Mouse (Mus musculus): ENCODE measurements around the gene Map1s.

Map1s gene

DNA sequence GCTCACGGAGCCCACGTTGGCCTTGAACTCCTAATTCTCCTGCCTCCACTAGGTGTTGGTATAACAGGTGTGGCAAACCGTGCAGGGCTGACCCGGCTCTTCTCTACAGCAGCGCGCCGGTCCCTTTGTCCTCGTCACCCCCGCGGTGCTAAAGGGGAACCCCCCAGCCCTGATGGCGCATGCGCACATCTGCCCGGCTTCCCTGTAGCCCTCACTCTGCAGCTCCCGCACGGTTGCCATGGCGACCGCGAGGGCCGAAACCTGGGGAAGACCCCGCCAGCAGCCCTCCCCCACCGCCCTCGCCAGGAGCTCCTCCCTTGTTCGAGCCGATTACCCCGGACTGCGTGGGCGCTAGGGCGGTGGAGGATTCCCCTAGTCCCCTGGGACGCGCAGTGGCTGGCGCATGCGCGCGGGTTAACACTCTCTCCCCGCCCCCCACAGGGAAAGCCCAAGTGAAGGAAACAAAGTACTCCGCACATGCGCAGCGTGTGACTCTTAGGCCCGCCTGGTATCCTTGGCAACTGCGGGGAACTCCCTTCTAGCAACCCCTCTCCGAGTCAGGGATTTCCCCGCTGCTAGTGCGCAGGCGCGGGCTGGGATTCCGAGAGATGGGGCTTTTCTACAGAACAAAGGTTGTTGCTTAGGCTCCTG, 40.3 kb upstream of the Map1s start:
- TF ChIP-seq NANOG (IDR thresholded peaks at IDR 0.05; ENCODE audit: borderline replicate concordance, low read length) (no peak), CTCF (conservative IDR thresholded peaks at IDR 0.05; ENCODE audit: low read length) (no peak), POU5F1 (IDR thresholded peaks at IDR 0.05; ENCODE audit: borderline replicate concordance, low read length) (no peak)
- no peaks in the 10 kb centered on the region for H3K9me3 ChIP-seq (ENCODE audit: low read length)
- H3K4me3 ChIP-seq (replicated peaks; ENCODE audit: low read length), result peak overlapping the region; percentile 79

DNA sequence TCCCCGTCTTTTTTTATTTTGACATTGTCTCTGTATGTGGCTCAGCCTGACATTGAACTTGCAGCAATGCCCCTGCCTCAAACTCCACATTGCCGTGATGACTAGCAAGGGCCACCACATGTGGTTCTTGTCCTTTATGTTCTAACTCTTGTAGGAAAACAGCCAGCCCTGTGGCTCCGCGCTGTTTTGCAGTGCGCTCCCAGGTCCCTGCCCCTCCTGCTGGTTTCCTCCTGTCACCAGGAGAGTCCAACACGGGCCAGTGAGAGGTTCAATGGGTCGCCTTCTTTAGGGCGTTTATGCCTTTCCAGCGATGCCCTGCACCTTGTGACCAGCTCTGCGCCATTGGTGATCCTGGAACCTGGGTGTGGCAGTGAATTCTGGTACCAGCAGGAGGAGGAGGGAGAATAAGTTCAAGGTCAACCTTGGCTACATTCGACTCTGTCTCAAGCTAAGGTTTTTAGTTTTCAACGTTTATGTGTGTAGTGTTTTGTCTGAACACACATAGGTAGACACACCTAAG, 39.7 kb upstream of the Map1s start:
- Histone ChIP-seq H3K27me3 (ENCODE audit: insufficient read depth, low read length) (peaks cover 39% of the 10 kb centered on the region), H3K4me1 (replicated peaks; ENCODE audit: low read depth, low read length) (peaks cover 86% of the 10 kb centered on the region), H3K36me3 (ENCODE audit: insufficient read depth, low read length) (peaks cover 21% of the 10 kb centered on the region), H3K9me3 (ENCODE audit: low read length) (no peaks in the 10 kb centered on the region), H3K4me3 (replicated peaks; ENCODE audit: low read length) (peak overlapping the region; percentile 79)
- no peak for TF ChIP-seq POU5F1 (IDR thresholded peaks at IDR 0.05; ENCODE audit: borderline replicate concordance, low read length)
- TF ChIP-seq CTCF (conservative IDR thresholded peaks at IDR 0.05; ENCODE audit: low read length), result no peak

More for the DNA sequence above, 40.3 kb upstream of the Map1s start:
- H3K36me3 ChIP-seq (ENCODE audit: insufficient read depth, low read length), result peaks cover 17% of the 10 kb centered on the region
- peaks cover 39% of the 10 kb centered on the region for H3K27me3 ChIP-seq (ENCODE audit: insufficient read depth, low read length)
- peaks cover 82% of the 10 kb centered on the region for H3K4me1 ChIP-seq (replicated peaks; ENCODE audit: low read depth, low read length)

DNA sequence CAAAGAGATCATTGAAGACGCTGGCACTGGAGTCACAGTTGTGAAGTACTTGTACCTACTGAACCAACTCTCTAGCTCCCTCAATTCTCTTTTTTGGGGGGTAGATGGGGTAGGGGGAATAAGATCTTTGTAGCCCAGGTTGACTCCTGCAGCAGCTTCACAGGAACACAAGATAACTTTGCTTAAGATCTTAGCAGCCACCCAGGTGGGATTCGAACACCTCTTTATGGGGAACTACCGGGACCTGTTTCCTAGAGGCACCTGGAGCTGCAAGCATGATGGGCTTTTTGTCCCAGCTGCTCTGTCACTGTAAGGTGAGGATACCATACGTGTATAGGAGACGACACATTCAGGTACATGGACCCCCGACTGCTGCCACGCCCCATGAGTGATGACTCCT, 39.2 kb upstream of the Map1s start:
- peaks cover 26% of the 10 kb centered on the region for H3K36me3 ChIP-seq (ENCODE audit: insufficient read depth, low read length)
- no peaks in the 10 kb centered on the region for H3K9me3 ChIP-seq (ENCODE audit: low read length)
- peak overlapping the region; percentile 79; the same call in 1 of the 2 replicates for H3K4me3 ChIP-seq (replicated peaks; ENCODE audit: low read length)
- no peak for TF ChIP-seq POU5F1 (IDR thresholded peaks at IDR 0.05; ENCODE audit: borderline replicate concordance, low read length)
- TF ChIP-seq NANOG (IDR thresholded peaks at IDR 0.05; ENCODE audit: borderline replicate concordance, low read length), result no peak
- TF ChIP-seq CTCF (conservative IDR thresholded peaks at IDR 0.05; ENCODE audit: low read length), result no peak
- H3K27me3 ChIP-seq (ENCODE audit: insufficient read depth, low read length), result peaks cover 35% of the 10 kb centered on the region
- H3K4me1 ChIP-seq (replicated peaks; ENCODE audit: low read depth, low read length), result peaks cover 87% of the 10 kb centered on the region

DNA sequence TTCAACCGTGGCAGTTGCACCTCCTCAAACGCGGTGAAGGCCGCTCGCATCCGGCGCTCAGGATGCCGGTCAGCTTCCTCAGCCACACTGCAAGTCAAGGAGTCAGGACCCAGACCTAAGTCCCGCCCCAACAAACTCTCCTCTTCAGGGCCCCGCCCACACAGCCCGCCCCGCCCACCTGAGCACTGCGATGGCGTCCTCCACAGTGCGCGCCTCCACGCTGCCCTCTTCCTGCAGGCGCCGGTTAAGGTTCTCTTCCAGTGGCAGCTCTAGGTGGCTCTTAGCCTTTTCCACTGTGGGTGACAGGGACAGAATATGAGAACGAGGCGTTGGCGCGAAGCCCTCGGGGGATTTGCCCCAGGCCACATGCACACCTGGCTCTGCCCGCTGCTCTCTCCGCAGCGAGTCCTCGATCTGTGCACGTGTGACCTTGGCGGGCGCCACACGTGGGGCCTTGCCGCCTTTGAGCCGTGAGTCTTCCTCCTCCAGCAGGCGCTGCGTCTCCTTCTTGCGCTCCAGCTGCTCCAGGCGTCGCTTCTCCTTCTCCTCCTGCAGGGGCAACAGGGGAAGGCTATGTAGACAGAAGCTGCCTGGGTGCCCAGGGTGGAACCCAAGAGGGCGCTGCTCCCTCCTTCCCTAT, 37.1 kb upstream of the Map1s start:
- Histone ChIP-seq H3K36me3 (ENCODE audit: insufficient read depth, low read length) (peaks cover 28% of the 10 kb centered on the region), H3K9me3 (ENCODE audit: low read length) (no peaks in the 10 kb centered on the region), H3K4me1 (replicated peaks; ENCODE audit: low read depth, low read length) (peaks cover 78% of the 10 kb centered on the region), H3K4me3 (replicated peaks; ENCODE audit: low read length) (peak overlapping the region; percentile 81), H3K27me3 (ENCODE audit: insufficient read depth, low read length) (peaks cover 14% of the 10 kb centered on the region)
- no peak for TF ChIP-seq POU5F1 (IDR thresholded peaks at IDR 0.05; ENCODE audit: borderline replicate concordance, low read length)
- no peak for TF ChIP-seq CTCF (conservative IDR thresholded peaks at IDR 0.05; ENCODE audit: low read length)
- TF ChIP-seq NANOG (IDR thresholded peaks at IDR 0.05; ENCODE audit: borderline replicate concordance, low read length), result no peak

DNA sequence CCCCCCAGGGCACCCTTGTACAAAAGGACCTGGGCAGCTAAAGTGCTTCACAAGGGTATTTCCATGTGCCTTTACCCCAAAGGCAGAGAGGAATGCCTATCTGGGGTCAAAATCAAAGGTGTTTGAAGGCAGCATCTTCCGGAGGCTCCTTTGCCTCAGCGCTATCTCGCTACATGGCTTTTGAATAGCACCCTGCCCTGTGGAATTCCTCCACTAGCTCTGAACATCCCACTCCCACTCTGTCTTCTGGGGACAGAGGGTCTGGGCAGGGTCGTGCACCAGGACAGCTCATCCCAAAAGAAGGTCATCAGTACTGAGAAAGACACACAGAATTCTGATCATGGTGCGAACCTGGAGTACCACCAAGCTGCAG, 36.5 kb upstream of the Map1s start:
- Histone ChIP-seq H3K4me1 (replicated peaks; ENCODE audit: low read depth, low read length) (peaks cover 80% of the 10 kb centered on the region), H3K27me3 (ENCODE audit: insufficient read depth, low read length) (peaks cover 9% of the 10 kb centered on the region), H3K36me3 (ENCODE audit: insufficient read depth, low read length) (peaks cover 28% of the 10 kb centered on the region), H3K4me3 (replicated peaks; ENCODE audit: low read length) (peak overlapping the region; percentile 81), H3K9me3 (ENCODE audit: low read length) (no peaks in the 10 kb centered on the region)
- TF ChIP-seq POU5F1 (IDR thresholded peaks at IDR 0.05; ENCODE audit: borderline replicate concordance, low read length) (no peak), NANOG (IDR thresholded peaks at IDR 0.05; ENCODE audit: borderline replicate concordance, low read length) (no peak), CTCF (conservative IDR thresholded peaks at IDR 0.05; ENCODE audit: low read length) (no peak)

DNA sequence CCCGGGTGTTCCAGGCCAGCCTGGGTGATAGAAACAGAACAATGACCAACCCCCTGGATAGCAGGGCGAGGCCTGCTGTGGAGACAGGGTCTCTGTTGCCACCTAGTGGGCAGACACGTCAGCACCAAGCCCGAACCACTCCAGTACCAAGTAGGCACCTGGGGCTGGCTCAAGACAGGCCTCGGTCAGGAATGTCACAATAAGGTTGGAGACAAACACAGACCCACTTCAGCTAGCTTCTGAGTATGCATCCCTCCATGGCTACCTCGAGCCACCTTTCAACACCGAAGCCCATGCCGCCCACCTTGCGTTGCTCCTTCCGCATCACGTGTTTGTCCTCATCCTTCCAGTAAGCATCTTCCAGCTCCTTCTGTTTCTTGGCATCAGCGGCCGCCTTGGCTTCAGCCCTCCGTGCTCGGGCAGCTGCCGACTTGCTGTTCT, 36.1 kb upstream of the Map1s start:
- TF ChIP-seq NANOG (IDR thresholded peaks at IDR 0.05; ENCODE audit: borderline replicate concordance, low read length) (no peak), POU5F1 (IDR thresholded peaks at IDR 0.05; ENCODE audit: borderline replicate concordance, low read length) (no peak), CTCF (conservative IDR thresholded peaks at IDR 0.05; ENCODE audit: low read length) (peak; percentile 66)
- Histone ChIP-seq H3K4me1 (replicated peaks; ENCODE audit: low read depth, low read length) (peaks cover 80% of the 10 kb centered on the region), H3K27me3 (ENCODE audit: insufficient read depth, low read length) (peaks cover 4% of the 10 kb centered on the region), H3K36me3 (ENCODE audit: insufficient read depth, low read length) (peaks cover 28% of the 10 kb centered on the region), H3K4me3 (replicated peaks; ENCODE audit: low read length) (peak overlapping the region; percentile 81), H3K9me3 (ENCODE audit: low read length) (no peaks in the 10 kb centered on the region)

DNA sequence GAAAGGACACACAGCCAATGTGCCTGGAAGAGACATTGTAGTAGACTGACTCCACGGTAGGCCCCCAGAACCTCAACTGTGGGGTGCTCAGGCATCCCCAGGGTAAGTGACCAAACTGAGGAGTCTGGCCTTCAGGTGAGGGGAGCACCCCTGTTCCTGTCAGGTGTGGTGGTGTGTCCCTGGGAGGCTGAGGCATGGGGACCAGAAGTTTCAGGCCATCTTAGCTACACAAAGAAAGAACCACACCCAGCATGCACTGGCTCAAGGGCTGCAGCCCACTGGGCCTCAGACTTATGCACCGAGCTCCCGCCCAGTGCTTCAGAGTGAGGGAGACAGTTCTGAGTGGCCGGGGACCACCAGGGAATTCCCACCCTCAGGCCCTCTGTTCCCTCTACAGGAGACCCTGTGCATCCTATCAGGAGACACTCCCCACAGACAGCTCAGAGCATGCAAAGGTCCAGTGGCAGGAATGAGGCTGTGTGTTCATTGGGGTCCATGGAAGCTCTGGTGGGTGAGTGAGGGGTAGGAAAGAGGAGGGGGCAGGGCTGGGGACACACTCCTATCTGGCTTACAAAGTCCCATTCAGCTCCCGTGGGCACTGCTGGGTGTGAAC, 34.4 kb upstream of the Map1s start:
- no peak for TF ChIP-seq NANOG (IDR thresholded peaks at IDR 0.05; ENCODE audit: borderline replicate concordance, low read length)
- no peak for TF ChIP-seq POU5F1 (IDR thresholded peaks at IDR 0.05; ENCODE audit: borderline replicate concordance, low read length)
- TF ChIP-seq CTCF (conservative IDR thresholded peaks at IDR 0.05; ENCODE audit: low read length), result no peak

DNA sequence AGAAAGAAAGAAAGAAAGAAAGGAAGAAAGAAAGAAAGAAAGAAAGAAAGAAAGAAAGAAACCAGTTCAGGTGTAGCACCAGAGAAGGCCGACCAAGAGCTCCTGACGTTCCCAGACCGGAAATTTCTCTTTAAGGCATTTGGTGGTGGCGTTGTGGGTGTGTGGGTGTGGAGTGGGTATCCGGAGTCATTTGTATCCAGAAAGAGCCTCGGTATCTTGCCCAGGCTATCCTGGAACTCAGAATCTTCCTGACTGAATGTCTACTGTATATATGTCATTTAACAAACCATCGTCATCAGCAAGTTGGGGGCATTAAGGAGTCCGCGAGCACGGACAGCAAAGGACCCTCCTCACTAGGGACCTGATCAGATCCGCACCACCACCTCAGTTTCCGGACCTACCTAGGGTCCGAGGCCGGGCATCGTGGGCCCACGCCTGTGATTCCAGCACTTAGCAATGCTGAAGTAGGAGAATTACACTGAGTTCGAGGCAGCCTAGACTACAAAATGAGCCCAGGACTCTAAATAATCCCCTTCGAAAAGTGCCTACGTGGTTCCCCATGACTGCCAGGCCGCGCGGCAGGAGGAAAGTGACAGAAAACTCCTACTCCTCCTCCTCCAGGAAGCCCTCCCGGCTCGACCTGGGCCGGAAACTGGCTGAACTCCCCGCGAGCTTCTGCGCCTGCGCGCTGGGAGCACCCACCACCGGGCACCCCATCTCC, 32.9 kb upstream of the Map1s start:
- H3K9me3 ChIP-seq (ENCODE audit: low read length), result no peaks in the 10 kb centered on the region

More for the DNA sequence above, 34.4 kb upstream of the Map1s start:
- Histone ChIP-seq H3K27me3 (ENCODE audit: insufficient read depth, low read length) (no peaks in the 10 kb centered on the region), H3K36me3 (ENCODE audit: insufficient read depth, low read length) (peaks cover 28% of the 10 kb centered on the region), H3K4me3 (replicated peaks; ENCODE audit: low read length) (peak overlapping the region; percentile 58), H3K4me1 (replicated peaks; ENCODE audit: low read depth, low read length) (peaks cover 84% of the 10 kb centered on the region), H3K9me3 (ENCODE audit: low read length) (no peaks in the 10 kb centered on the region)

More for the DNA sequence above, 32.9 kb upstream of the Map1s start:
- Histone ChIP-seq H3K36me3 (ENCODE audit: insufficient read depth, low read length) (peaks cover 17% of the 10 kb centered on the region), H3K4me1 (replicated peaks; ENCODE audit: low read depth, low read length) (peaks cover 84% of the 10 kb centered on the region), H3K4me3 (replicated peaks; ENCODE audit: low read length) (peak overlapping the region; percentile 95), H3K27me3 (ENCODE audit: insufficient read depth, low read length) (no peaks in the 10 kb centered on the region)
- TF ChIP-seq POU5F1 (IDR thresholded peaks at IDR 0.05; ENCODE audit: borderline replicate concordance, low read length) (no peak), NANOG (IDR thresholded peaks at IDR 0.05; ENCODE audit: borderline replicate concordance, low read length) (no peak)
